Mouse (Mus musculus) heart, embryonic 11.5 days (tissue): ENCODE results near the gene Neurl2. TPM values are rescaled to one million over a fixed set of nuclear protein-coding genes. Genes with fewer than 3 reads are reported as not detected.
A peak's percentile ranks its signal among the peaks of the same experiment; 100 is the strongest.

ENCODE experiments used
- ATAC-seq: fragments of 200-750 bp; cut with Nextera tagmentation; replicated peaks from 2 replicates; pipeline ENCODE4 v1.8.0; 2017; ENCODE audit warnings: moderate library complexity; ENCODE audit not compliant: insufficient number of reproducible peaks, low FRiP score, low TSS enrichment
- H3K27ac ChIP-seq: fragments of 300-500 bp; sonication (generic); 2 replicates; pipeline ENCODE4 v1.5.1; 2014; ENCODE audit warnings: mild to moderate bottlenecking, low read depth, low read length
- H3K27me3 ChIP-seq: fragments of 300-500 bp; sonication (generic); 2 replicates; pipeline ENCODE4 v1.6.1; 2014; ENCODE audit warnings: mild to moderate bottlenecking, low read length, mixed read lengths; ENCODE audit not compliant: control insufficient read depth, insufficient read depth
- H3K36me3 ChIP-seq: fragments of 300-500 bp; sonication (generic); 2 replicates; pipeline ENCODE4 v1.6.1; 2014; ENCODE audit warnings: mild to moderate bottlenecking, low read length, moderate library complexity, mixed read lengths; ENCODE audit not compliant: control insufficient read depth, insufficient read depth
- H3K4me1 ChIP-seq: fragments of 300-500 bp; sonication (generic); 2 replicates; pipeline ENCODE4 v1.6.1; 2014; ENCODE audit warnings: low read length; ENCODE audit not compliant: control insufficient read depth, insufficient read depth
- H3K4me2 ChIP-seq: fragments of 300-500 bp; sonication (generic); 2 replicates; pipeline ENCODE4 v1.6.1; 2014; ENCODE audit warnings: mild to moderate bottlenecking, moderate library complexity
- H3K4me3 ChIP-seq: fragments of 300-500 bp; sonication (generic); 2 replicates; pipeline ENCODE4 v1.5.1; 2014; ENCODE audit warnings: low read depth, low read length
- H3K9ac ChIP-seq: fragments of 300-500 bp; sonication (generic); 2 replicates; pipeline ENCODE4 v1.6.1; 2014; ENCODE audit warnings: mild to moderate bottlenecking, low read depth, low read length, moderate library complexity
- H3K9me3 ChIP-seq: fragments of 300-500 bp; sonication (generic); replicated peaks from 2 replicates; pipeline ENCODE4 v1.6.1; 2016; ENCODE audit warnings: low read length; ENCODE audit not compliant: control insufficient read depth
- WGBS: fragments of 180-500 bp; shearing (Covaris S2); extraction: QIAGEN DNeasy Blood & Tissue Kit; methylation state at CpG from one replicate; pipeline ENCODE4 v1.1.7; 2014; ENCODE audit not compliant: insufficient replicate concordance; 5-methylcytosine and 5-hydroxymethylcytosine counted together
- polyA plus RNA-seq: library from polyadenylated mRNA; unstranded; fragments of >200 nt; fragmentation: Nextera tagmentation; extraction: Ambion mirVana; gene quantifications from 2 replicates; pipeline ENCODE4 v1.2.1, GENCODE M21; 2014

The Neurl2 gene
- polyA plus RNA-seq, 1 experiment from 2014 or later = 43.2 TPM

- no peaks in the 10 kb centered on the region for H3K27me3 ChIP-seq
- no peaks in the 10 kb centered on the region for H3K9me3 ChIP-seq
- H3K4me2 ChIP-seq = no peak overlapping the region
- no peak for ATAC-seq
- no peak overlapping the region for H3K4me3 ChIP-seq
- H3K9ac ChIP-seq = no peak overlapping the region
- no peak overlapping the region for H3K27ac ChIP-seq
- 72% methylated on average over 4 of the region's 4 CpGs for WGBS
- 0 out of 2 replicates have a peak, but pooled peaks cover 19% of the 10 kb centered on the region for H3K4me1 ChIP-seq
- peaks cover 11% of the 10 kb centered on the region; the same call in 1 of the 2 replicates for H3K36me3 ChIP-seq
These were observed 42.8 kb downstream of the Neurl2 start for GRCm38 (mm10) chr2:164790451-164790850.

DNA sequence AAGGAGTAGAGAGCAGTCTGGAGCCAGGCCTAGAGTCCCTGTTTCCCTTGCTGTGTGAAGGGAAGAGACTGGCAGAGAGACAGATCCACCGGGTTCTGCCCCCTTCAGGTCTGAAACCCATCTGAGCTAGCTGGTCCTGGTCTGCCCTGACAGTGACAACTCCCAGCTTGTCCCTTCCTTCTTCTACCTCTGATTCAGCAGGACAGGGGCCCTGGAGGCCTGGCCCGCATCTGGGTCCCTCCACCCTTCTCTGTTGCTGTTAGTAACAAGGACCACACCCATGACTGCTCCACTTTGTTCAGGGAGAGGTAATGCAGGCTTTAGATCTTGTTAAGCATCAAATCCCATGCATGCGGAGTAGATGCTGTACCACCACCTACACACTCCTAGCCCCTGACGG, 44.8 kb downstream of the Neurl2 start:
- peaks cover 5% of the 10 kb centered on the region; the same call in 1 of the 2 replicates for H3K36me3 ChIP-seq
- H3K4me2 ChIP-seq = no peak overlapping the region
- no peak overlapping the region for H3K9ac ChIP-seq
- no peaks in the 10 kb centered on the region for H3K9me3 ChIP-seq
- WGBS = 55% methylated on average over 4 of the region's 4 CpGs
- H3K27me3 ChIP-seq = no peaks in the 10 kb centered on the region
- H3K4me3 ChIP-seq = no peak overlapping the region
- ATAC-seq = no peak
- peaks cover 22% of the 10 kb centered on the region for H3K4me1 ChIP-seq
- H3K27ac ChIP-seq = no peak overlapping the region

- H3K27me3 ChIP-seq = no peaks in the 10 kb centered on the region
- WGBS = 87% methylated on average over 10 of the region's 10 CpGs
- no peak overlapping the region for H3K4me2 ChIP-seq
- H3K36me3 ChIP-seq = peaks cover 4% of the 10 kb centered on the region; the same call in 1 of the 2 replicates
- H3K4me3 ChIP-seq = no peak overlapping the region
- no peaks in the 10 kb centered on the region for H3K9me3 ChIP-seq
- H3K27ac ChIP-seq = no peak overlapping the region
- peaks cover 18% of the 10 kb centered on the region for H3K4me1 ChIP-seq
- H3K9ac ChIP-seq = no peak overlapping the region
- no peak for ATAC-seq
These were observed 45.5 kb downstream of the Neurl2 start for GRCm38 (mm10) chr2:164787779-164788178.

- 82% methylated on average over 3 of the region's 3 CpGs for WGBS
- Histone ChIP-seq H3K9me3 (no peaks in the 10 kb centered on the region), H3K27me3 (no peaks in the 10 kb centered on the region), H3K4me3 (peak overlapping the region; percentile 59), H3K27ac (no peak overlapping the region), H3K9ac (peak overlapping the region; percentile 79), H3K4me2 (peak overlapping the region; percentile 71), H3K36me3 (peaks cover 1% of the 10 kb centered on the region; the same call in 1 of the 2 replicates), H3K4me1 (peaks cover 18% of the 10 kb centered on the region)
- no peak for ATAC-seq
These were observed 46.2 kb downstream of the Neurl2 start for GRCm38 (mm10) chr2:164787032-164787431.

DNA sequence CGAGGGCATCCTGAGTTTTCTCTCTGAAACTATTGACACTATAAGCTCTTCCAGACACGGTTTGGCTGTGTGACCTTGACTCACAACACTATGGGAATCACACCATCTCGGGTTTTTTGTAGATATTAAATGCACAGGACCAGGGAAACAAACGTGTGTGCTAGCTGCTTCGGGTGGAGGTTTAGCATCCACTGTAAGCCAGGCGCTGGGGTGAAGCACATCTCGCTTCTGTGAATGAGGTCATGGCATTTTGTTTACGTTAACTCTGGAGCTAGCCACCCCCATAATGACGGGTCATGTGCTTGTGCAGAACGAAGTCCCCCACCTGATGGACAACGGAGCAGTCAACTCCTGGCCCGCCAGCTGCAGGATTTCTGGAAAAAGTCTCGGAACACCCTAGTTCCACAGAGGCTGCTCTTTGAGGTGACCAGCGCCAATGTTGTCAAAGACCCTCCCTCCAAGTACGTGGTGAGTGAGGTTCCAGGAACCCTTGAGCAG, 46.8 kb downstream of the Neurl2 start:
- no peak for ATAC-seq
- no peaks in the 10 kb centered on the region for H3K27me3 ChIP-seq
- peak overlapping the region; percentile 86 for H3K27ac ChIP-seq
- H3K4me2 ChIP-seq = peak overlapping the region; percentile 71
- H3K4me1 ChIP-seq = peaks cover 18% of the 10 kb centered on the region
- H3K36me3 ChIP-seq = no peaks in the 10 kb centered on the region
- H3K9ac ChIP-seq = peak overlapping the region; percentile 79
- 7% methylated on average over 15 of the region's 15 CpGs for WGBS
- H3K9me3 ChIP-seq = no peaks in the 10 kb centered on the region
- peak overlapping the region; percentile 59 for H3K4me3 ChIP-seq

GRCm38 (mm10) chr2:164785481-164786387, 47.5 kb downstream of the Neurl2 start, which contains the start of gene Snx21:
Snx21 (plus strand) TSS chr2:164785823.
- Histone ChIP-seq H3K4me1 (peaks cover 18% of the 10 kb centered on the region), H3K9me3 (no peaks in the 10 kb centered on the region), H3K27ac (peak within 1 kb of the TSS; percentile 86), H3K9ac (peak within 1 kb of the TSS; percentile 79), H3K4me2 (peak within 1 kb of the TSS; percentile 71), H3K36me3 (no peaks in the 10 kb centered on the region), H3K27me3 (no peaks in the 10 kb centered on the region), H3K4me3 (peak within 1 kb of the TSS; percentile 59)
- peak; percentile 90 for ATAC-seq
- under 1% methylated on average over 81 of the region's 89 CpGs for WGBS

- WGBS = 13% methylated on average over 7 of the region's 7 CpGs
- no peak for ATAC-seq
These were observed 48.3 kb downstream of the Neurl2 start for GRCm38 (mm10) chr2:164784869-164785420.

DNA sequence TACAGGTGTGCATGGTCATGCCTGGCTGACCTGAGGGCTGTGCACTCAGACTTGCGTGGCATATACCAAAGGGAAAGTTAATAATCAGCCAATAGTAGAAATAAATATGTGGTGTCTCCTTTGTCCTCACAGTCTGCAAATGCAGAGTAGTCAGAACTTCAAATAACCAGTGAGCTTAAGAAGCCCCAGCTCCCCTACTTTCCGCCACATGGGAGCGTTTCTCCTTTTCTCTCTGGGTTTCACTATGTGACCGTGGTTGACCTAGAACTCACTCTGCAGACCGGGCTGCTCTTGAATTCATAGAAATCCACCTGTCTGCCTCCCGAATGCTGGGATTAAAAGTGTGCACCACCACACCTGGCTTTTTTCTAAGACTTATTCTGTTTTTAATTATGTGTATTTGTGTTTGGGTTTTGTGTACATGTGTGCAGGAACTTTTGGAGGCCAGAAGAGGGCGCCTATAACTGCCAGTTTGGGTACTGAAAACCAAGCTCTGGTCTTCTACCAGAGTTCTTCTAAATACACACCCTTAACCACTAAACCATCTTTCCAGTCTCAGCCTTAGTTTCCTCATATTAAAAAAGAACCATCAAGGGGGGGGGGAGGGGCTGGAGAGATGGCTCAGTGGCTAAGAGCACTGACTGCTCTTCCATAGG, 49.2 kb downstream of the Neurl2 start:
- Histone ChIP-seq H3K4me1 (peaks cover 18% of the 10 kb centered on the region), H3K27ac (no peak overlapping the region), H3K4me2 (no peak overlapping the region), H3K9me3 (no peaks in the 10 kb centered on the region), H3K36me3 (no peaks in the 10 kb centered on the region), H3K9ac (no peak overlapping the region), H3K4me3 (no peak overlapping the region), H3K27me3 (no peaks in the 10 kb centered on the region)
- no peak for ATAC-seq
- 70% methylated on average over 7 of the region's 7 CpGs for WGBS

More at GRCm38 (mm10) chr2:164784869-164785420, 48.3 kb downstream of the Neurl2 start:
- no peaks in the 10 kb centered on the region for H3K27me3 ChIP-seq
- no peaks in the 10 kb centered on the region for H3K9me3 ChIP-seq
- H3K4me1 ChIP-seq = peaks cover 18% of the 10 kb centered on the region
- H3K4me3 ChIP-seq = peak overlapping the region; percentile 59
- H3K27ac ChIP-seq = peak overlapping the region; percentile 86
- peak overlapping the region; percentile 71 for H3K4me2 ChIP-seq
- H3K9ac ChIP-seq = peak overlapping the region; percentile 79
- H3K36me3 ChIP-seq = no peaks in the 10 kb centered on the region
